Mouse (Mus musculus) hematopoietic stem cell, adult 5-6 weeks (primary cell): ENCODE measurements around the gene Cpd. TPM values are rescaled to one million over a fixed set of nuclear protein-coding genes. Genes with fewer than 3 reads are reported as not detected.

Experiments used
- ATAC-seq, 2 experiments: fragments of 125-278 bp in 1 of 2; replicated peaks in 1 of 2; 2 replicates each; pipeline ENCODE4 v1.8.0; 2016 to 2017; ENCODE audit warnings: inconsistent platforms in 2 of 2, mild to moderate bottlenecking in 2 of 2, moderate number of reproducible peaks in 2 of 2, low read depth in 1 of 2, moderate TSS enrichment in 1 of 2; ENCODE audit not compliant: low FRiP score in 2 of 2, poor library complexity in 2 of 2, severe bottlenecking in 2 of 2, insufficient read depth in 1 of 2, low TSS enrichment in 1 of 2
- total RNA-seq: library from RNA; stranded (forward); fragments of 172-1452, 232-1000 nt; gene quantifications from 2 replicates; pipeline ENCODE4 v1.2.3, GENCODE M21; 2017

The Cpd gene
- 10.4 and 16.8 TPM in 2 replicates for total RNA-seq

DNA sequence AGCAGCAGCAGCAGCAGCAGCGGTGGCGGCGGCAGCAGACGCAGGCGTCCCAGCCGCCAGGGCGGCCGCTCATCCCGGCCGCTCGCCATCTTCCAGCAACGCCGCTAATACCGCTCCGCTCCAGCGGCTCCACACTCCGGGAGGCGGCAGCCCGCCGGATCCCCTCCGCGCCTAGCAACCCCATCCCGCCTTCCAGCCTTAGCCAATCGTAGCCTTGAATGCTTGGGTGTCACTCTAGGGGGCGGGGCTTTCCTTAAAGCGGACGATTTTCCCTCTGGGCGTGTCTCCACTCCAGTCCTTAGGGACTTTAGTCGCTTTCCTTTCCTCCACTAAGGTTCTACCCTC is at the start of gene Cpd:
Gene Cpd (minus strand): TSS at position 141 of the 345 bp plus-strand sequence.
- peak; percentile 89 to 94 for ATAC-seq

DNA sequence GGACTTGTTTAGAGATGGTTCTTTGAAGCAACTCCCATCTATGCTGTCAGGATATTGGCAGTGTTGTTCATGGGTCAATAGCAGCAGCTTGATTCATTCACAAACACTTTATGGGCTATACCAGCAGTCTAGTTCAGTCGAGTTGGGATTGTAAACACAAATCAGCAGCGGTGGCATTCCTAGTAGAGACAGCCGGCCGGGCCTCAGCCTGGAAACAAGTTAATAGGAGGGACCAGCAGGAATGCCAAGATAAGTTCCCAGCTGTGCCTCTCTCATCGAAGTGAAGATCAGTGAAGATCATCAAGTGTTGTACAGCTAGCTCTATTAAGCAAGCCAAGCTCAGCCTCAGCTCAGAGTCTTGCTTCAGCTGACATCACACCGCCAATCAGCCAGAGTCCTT is 49.5 kb upstream of the Cpd start:
- ATAC-seq, result no peak

DNA sequence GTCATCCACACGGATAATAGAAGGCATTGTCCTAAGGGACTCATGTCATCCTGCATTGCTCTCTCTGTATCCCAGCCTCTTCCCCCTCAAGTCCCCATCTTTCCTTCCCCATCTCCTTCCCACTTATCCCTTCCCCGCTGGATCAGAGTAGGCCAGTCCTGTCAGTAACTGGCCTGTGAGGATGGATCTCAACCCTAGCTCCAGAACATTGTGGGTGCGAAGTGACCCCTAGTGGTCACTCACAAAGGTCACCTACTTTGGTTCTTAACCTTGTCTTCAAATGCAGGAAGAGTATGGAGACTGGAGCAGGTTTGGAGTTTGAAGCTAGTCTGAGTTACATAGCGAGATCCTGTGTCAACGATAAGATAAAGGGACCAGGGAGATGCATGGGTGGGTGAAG is 47.4 kb upstream of the Cpd start:
- ATAC-seq, result peak; percentile 28 to 37; a peak in 2 of 4 replicates

DNA sequence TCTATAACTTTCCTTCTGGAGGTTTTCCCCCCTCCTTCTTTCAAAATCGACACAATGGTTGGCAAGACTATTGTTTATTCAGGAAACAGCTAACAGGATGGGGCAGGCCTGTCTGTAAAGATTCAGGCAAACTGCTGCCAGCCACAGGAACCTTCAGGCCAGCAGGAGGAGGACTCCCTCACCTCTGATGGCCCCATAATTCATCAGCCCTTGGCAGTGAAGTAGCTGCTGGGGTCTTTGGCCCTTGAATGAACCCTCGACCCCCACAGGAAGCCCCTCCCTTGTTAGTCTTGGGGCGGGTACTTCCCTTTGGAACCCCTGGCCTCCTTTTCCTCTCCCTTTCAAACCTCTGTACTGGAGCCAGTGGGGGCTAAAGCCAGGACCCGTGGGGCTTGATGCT is 46.8 kb upstream of the Cpd start:
- ATAC-seq, result peak in 1 of 2 experiments; percentile 47; a peak in 1 of 4 replicates

DNA sequence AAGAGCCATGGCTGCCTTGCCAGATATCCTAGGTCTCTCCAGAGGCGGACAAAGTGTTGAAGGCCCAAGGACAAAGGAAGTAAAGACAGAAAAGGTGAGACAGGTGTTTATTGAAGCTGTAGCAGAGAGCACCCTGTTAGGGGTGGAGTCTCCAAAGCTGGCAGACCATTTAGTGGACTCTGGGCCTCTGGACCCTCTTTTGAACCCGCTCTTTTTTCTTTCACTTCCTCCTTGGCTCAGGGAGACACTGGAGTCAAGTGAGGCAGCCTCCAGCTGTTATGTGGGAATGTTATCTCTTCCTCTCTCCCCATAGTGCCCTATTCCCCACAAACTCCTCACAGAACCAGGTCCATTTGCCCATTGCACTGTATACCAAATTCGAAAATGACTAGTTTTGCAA is 46.2 kb upstream of the Cpd start:
- ATAC-seq, result no peak

DNA sequence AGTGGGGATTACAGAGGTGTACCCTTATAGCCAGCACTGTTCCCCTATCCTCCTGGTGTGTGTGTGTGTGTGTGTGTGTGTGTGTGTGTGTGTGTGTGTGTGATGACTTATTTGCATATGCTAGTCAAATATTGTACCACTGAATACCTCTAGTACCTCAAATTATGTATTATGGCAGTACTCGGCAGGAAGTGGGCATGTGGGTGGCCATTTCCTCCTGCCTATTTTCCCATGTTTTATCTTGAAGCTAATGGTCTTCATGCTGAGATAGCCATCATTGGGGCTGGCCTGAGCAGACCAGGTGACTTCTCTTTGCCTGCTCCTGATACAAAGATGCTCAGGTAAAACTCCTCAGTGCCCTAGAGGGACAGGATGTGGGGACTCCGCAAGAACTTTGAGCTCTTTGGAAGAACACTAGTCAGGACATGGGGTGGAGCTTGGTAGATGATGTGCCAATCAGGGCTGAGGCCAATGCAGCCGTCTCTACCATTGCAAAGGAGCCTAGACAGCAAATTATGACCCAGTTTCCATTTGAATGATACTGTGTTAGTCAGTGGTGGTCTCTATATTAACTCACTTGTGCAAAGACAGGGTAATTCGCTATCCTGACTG is 45.0 kb upstream of the Cpd start:
- no peak for ATAC-seq

DNA sequence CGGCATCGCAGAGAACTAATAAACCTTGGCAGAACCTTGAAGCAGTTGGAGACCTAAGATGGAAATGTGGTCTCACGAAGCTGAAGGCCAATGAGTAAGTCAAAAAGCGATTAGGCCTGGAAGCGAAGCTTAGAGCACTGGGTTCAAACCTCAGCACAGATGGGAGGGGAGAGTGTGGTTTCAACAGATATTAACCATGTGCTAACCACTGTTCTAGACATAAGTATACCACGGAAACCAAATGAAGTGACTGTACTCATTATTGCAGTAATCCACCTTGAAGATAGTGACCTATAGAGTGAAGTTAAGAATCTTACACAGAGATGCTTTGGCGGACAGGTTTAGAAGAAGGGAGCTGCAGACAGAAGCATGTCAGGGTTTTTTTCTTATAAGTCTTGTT is 44.4 kb upstream of the Cpd start:
- no peak for ATAC-seq

DNA sequence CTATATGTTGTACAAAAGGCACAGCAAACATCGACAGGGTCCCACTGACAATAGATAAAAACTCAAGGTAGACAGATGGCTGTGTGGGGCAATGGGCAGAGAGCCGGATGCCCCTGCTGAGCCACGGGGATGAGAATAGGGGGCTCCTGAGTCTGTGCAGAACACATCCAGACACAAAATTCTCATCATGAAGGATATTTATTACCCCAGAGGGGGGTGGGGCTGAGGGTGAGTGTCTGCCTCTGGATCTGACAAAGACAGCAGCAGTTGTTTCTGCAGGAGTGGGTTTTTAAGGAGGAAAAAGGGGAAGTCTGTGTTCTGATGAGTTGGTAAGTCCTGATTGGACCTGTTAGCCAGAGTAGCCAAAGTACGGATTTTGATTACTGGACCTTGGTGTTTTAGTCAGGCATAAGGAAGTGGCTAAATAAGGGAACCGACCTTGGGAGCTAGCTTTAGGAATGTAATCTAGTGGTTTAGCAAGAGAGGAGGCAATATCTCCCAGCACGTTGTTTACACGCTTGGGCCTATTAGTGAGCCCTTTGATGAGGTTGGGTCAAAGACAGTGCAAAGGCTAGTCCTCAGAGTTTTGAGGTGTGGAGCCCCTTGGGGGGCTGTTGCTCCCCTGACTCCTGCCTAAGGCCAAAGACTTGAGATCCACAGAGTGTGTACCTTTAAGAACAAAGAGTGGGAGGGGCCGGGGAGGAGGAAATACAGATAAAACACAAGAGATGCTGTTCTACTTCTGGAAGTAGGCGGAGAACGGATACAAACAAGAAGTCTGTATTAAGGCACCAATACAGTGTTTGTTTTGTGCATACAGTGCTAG is 42.7 kb upstream of the Cpd start:
- peak; percentile 12 to 38; a peak in 1 of 4 replicates for ATAC-seq

DNA sequence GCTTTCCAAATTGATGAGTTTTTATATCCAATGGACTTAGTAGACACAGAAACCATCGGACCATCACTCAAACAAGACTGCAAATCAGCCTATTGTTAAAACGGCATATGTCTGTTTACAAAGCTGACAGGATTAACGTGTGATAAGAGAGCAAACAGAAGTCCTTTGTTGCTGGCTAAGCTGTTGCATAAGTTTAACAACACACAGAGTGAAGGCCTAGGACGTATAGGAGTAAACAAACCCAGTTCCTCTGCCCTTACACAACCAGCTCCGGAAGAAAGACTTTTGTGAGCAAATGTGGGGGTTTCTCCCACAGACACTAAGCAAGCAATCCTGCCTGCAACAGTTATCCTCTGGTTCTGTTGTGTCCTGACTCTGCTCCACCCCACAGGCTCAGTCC is 37.6 kb upstream of the Cpd start:
- ATAC-seq, result no peak; a peak in 1 of 4 replicates

DNA sequence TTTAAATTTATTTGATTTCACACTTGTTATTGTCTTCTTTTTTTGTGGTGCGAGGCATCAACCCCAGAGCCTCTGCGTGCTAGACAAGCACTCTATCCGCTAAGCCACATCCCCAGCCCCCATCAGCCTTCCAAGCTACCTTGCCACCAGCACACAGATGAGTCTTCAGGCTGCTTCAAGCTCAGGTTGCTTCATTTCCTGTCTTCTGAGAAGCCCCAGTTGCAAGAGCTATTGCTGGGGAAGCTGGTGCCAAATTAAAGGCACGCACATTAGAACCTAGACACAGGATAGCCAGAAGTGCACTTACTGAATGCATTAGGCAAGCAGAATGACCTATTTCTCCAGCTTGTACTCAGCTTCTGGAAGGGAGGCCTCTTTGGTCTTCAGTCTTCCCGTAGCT is 33.0 kb upstream of the Cpd start:
- peak in 1 of 2 experiments; percentile 39; a peak in 1 of 4 replicates for ATAC-seq

DNA sequence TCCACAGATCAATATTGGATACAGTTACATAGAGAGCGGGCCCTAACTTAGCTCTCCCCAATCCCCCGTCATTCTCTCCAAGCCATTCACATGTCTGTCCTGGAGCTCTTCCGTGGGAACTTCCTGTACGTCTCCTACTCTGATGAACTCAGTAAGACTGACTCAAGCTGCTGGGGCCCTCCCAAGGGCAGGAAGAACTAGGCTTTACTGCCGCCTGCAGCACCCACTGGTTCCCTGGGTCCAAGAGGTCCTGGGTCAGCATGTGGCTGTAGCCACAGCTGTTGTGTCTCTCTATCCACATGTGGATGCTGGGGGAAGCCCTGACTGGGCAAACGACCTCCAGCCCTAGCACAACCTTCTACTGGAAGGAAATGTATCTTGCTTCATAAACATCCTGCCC is 27.9 kb upstream of the Cpd start:
- no peak for ATAC-seq

DNA sequence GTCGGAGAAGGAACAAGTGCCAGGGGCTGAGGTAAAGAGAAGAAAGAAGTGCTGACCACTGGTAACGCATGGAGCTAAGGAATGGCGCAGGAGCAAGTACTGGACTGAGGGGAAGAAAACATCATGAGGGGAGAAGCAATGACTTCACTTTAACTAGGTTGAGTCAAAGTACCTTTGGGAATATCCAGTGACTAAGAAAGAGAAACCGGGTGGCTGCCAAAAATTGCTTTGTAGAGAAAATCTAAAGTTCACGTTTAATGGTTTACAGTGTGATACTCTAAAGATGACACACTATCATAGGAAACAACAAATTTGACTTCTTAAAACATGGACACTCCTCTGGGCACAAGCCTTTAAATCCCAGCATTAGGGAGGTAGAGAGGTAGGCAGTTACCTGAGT is 27.0 kb upstream of the Cpd start:
- ATAC-seq, result no peak

DNA sequence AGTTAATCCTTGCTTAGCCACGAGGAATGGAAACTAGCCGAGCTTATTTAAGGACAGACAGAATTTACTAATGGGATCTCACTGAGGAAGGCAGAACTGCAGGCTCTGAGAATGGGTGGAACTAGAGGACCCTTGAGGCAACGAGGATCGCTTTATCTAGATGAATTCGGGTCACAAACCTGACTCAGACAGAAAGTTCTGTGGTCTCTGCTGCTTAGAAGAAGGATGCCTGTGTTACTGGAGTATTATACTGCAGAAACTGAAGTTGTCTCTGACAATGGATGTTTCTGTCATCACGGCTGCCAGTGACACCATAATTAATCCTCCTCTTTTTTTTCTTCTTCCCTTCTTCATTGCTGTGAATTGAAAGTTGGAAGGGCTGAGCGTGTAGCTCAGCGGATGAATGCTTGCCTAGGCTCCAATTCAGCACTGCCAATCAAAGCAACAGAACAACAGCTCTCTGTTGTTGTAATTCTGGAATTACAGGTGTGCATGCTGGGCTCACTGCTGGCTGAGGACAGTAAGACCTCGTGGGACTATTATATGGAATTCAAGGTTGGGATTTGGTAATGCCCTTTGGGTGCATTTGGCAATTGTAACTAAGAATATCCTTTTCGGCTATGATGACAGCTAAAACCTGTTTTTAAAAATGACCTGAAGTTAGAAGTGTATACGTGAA is 25.9 kb upstream of the Cpd start:
- no peak for ATAC-seq

DNA sequence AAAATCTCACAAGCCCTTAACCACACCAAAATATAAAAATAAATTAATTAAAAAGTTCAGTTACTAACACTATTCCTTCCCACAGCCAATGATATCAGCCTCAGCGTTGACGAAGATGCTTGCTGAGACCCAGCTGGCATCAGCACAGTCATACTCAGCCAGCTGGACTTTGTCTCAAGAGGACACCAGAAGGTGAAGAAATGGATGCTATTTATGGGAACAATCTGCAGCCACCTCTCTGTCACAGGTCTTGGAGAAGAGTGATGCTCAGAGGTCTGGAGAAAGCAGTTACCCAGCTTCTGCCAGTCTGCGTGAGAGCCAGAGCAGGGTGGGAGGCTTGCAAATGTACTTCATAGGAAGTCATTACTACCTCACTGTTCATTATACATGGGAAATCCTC is 14.4 kb upstream of the Cpd start:
- ATAC-seq, result no peak

DNA sequence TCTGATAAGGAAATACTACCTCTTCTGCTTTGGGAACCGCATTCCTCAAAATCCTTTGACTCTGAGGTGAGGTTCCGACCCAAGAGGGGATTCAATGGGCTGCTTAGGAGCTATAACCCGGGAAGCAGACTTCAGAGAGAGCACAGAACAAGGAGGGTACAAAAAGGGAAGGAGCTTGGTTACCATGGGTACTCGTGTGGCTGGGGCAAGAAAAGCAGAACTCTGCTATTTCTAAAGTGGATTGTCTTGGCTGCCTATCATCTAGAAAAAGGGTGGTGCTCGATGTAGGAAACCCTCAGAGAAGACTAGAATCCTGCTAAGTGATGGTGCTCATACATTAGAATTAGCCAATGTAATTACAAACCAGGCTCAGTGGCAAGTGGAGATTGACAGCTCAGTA is 12.4 kb upstream of the Cpd start:
- peak; percentile 94 to 95 for ATAC-seq

DNA sequence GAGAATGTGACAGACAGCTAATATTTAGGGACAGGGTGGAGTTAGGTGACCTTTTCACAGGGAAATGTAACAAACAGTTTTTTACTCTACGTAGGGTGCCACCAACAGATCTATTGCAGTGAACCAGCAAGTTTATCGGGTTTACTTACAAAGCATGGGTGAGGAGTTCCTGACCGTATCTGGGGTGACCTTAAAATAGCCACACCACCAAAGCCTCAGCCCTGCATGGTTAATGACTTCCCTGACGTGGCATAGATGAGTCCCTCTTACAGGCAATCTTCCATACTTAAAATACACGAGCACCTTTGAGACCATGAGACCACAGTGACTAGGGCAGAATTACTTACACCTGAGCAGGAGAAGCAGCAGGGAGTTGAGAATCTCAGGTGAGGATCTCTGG is 12.0 kb upstream of the Cpd start:
- peak; percentile 33 to 51; a peak in 2 of 4 replicates for ATAC-seq

DNA sequence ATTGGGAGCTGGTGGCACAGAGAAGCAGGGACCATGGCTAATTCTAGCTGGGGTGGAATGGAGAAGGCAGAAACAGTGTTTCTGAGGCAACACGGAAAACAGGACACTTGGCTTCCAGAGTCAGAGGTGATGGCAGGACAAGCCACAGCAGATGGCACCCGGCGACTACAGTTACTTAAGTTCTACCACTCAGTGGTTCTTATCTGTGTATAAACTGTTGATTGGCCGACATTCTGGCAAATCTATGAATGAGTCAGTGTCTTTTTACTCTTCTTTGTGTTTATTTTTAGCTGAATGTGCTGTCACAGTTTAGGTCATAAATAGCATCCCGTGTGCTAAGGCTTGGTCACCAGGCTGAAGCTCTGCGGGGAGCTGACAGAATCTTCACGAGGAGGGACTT is 10.3 kb upstream of the Cpd start:
- no peak for ATAC-seq

DNA sequence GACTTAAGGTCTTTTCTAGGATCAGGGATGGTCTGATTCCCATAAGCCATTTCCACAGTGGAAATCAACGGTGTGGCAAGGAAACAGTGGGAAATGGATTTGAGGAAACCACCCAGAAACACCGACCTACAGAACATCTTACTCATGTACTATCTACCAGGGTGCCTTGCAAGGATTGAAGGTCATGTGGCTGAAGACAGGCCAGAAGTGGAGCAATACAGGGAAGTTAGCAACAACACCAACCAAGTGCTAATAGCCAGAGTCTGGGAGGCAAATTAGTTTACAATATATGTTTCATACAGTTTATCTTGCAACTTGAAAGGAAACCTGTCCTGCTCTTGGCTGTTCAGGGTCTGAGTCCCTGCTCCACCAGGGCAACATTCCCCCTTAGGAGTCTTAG is 9.8 kb upstream of the Cpd start:
- ATAC-seq, result no peak
